Mouse (Mus musculus) kidney, embryonic 15.5 days (tissue): ENCODE results near the gene Cdc34. TPM values are rescaled to one million over a fixed set of nuclear protein-coding genes. Genes with fewer than 3 reads are reported as not detected.

Source experiments
- ATAC-seq: fragments of 200-750 bp; cut with Nextera tagmentation; replicated peaks from 2 replicates; pipeline ENCODE4 v1.8.0; 2017; ENCODE audit warnings: moderate TSS enrichment; ENCODE audit not compliant: low FRiP score
- H3K27ac ChIP-seq: fragments of 300-500 bp; sonication (generic); 2 replicates; pipeline ENCODE4 v1.5.1; 2015; ENCODE audit warnings: mild to moderate bottlenecking, inconsistent platforms
- H3K27me3 ChIP-seq: fragments of 300-500 bp; sonication (generic); 2 replicates; pipeline ENCODE4 v1.6.1; 2015; ENCODE audit warnings: inconsistent platforms
- H3K36me3 ChIP-seq: fragments of 300-500 bp; sonication (generic); 2 replicates; pipeline ENCODE4 v1.6.1; 2015; ENCODE audit warnings: inconsistent platforms
- H3K4me1 ChIP-seq: fragments of 300-500 bp; sonication (generic); 2 replicates; pipeline ENCODE4 v1.6.1; 2015; ENCODE audit warnings: inconsistent platforms
- H3K4me2 ChIP-seq: fragments of 300-500 bp; sonication (generic); 2 replicates; pipeline ENCODE4 v1.6.1; 2015; ENCODE audit warnings: moderate library complexity, mild to moderate bottlenecking, inconsistent platforms
- H3K4me3 ChIP-seq: fragments of 300-500 bp; sonication (generic); replicated peaks from 2 replicates; pipeline ENCODE4 v1.5.1; 2015; ENCODE audit warnings: mild to moderate bottlenecking, inconsistent platforms
- H3K9ac ChIP-seq: fragments of 300-500 bp; sonication (generic); 2 replicates; pipeline ENCODE4 v1.6.1; 2015; ENCODE audit warnings: mild to moderate bottlenecking, inconsistent platforms
- H3K9me3 ChIP-seq: fragments of 300-500 bp; sonication (generic); replicated peaks from 2 replicates; pipeline ENCODE4 v1.6.1; 2016; ENCODE audit warnings: inconsistent platforms
- WGBS: fragments of 180-500 bp; shearing (Covaris S2); methylation state at CpG from one replicate; pipeline ENCODE4 v1.1.7; 2015; ENCODE audit warnings: mixed read lengths; 5-methylcytosine and 5-hydroxymethylcytosine counted together
- polyA plus RNA-seq: library from polyadenylated mRNA; unstranded; fragments of >200 nt; fragmentation: Nextera tagmentation; extraction: Ambion mirVana; gene quantifications from 2 replicates; pipeline ENCODE4 v1.2.1, GENCODE M21; 2015

Gene Cdc34
- polyA plus RNA-seq: 88.4 and 100 TPM in 2 replicates

DNA sequence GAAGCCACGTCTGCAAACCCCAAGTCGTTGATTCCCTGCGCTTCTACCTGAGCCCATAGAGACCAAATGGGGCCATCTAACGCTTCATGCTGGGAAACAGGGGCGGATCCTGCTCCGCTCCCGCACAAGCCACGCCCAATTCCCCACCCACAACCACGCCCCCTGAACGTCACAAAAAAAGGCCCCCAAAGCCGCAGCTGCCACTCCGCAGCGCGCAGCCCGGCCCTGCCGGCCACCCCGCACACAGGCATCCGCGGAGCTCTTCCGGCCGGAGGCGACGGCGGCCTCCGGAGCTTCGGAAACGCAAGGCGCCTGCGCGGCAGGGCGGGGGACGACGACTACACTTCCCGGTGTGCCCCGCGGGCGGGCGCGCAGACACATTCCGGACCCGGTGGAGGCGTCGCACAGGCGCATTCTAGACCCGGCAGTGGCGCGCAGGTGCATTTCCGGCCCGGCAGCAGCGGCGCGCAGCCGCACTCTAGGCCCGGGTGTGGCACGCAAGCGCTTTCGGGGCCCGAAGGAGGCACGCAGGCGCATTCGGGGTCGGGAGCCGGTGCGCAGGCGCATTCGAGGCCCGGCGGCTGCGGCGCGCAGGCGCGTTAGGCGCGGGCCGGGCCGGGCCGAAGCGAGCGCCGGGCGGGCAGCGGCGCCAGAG, at the start of gene Cdc34:
Gene Cdc34, plus strand, starts transcription at position 605 of the 655 bp plus-strand sequence.
- peak within 1 kb of the TSS; percentile 87 for H3K4me3 ChIP-seq
- no peaks in the 10 kb centered on the region for H3K27me3 ChIP-seq
- peak within 1 kb of the TSS; percentile 86 for H3K9ac ChIP-seq
- H3K9me3 ChIP-seq: no peaks in the 10 kb centered on the region
- H3K4me2 ChIP-seq: peak within 1 kb of the TSS; percentile 89
- peak; percentile 93 for ATAC-seq
- H3K36me3 ChIP-seq: peaks cover 29% of the 10 kb centered on the region
- WGBS: under 1% methylated on average over 63 of the region's 84 CpGs
- peak within 1 kb of the TSS; percentile 89 for H3K27ac ChIP-seq
- peaks cover 26% of the 10 kb centered on the region for H3K4me1 ChIP-seq

DNA sequence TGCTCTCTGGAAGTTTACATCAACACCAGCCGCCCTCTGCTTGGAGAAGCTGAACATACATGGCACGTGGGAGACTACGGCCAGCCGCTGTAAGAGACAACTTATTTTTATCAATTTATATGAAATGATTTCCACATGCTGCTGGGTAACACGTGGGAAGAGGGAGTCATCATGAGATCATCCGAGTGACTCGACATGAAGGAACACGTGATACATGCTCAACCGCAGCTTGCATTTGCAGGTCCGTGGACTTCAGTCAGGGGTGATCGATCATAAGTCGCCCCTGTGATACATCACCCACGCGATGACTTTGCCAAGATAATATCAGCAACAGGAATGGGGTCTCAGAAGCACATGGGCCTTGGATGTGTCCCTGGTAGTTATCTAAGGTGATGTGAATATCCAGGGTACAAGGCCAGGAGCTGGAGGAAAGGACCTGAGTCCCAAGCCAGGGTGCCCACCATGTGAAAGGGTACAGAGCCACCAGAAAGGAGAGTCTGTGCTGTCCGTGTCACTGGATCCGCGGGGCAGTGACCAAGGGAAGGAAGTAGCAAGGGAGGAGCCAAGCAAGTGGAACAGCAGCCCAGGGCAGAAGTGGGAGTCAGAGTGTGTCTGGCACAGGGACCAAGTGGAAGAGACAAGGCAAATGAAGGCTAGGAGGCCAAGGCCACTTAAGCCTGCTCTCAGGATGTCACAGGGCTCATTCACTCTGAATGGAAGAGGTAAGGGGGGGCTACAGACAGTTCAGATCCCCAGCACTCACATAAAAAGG, 48.8 kb upstream of the Cdc34 start:
- no peaks in the 10 kb centered on the region for H3K36me3 ChIP-seq
- peaks cover 4% of the 10 kb centered on the region; the same call in 1 of the 2 replicates for H3K27me3 ChIP-seq
- 54% methylated on average over 17 of the region's 17 CpGs for WGBS
- 0 out of 2 replicates have a peak overlapping the region, but pooled peaks have one; percentile 5 for H3K9ac ChIP-seq
- H3K27ac ChIP-seq: peak overlapping the region; percentile 57
- no peaks in the 10 kb centered on the region for H3K9me3 ChIP-seq
- 0 out of 2 replicates have a peak overlapping the region, but pooled peaks have one; percentile 9 for H3K4me2 ChIP-seq
- ATAC-seq: 0 out of 2 replicates have a peak, but pooled peaks have one; percentile 12
- H3K4me1 ChIP-seq: peaks cover 36% of the 10 kb centered on the region
- H3K4me3 ChIP-seq: no peak overlapping the region

DNA sequence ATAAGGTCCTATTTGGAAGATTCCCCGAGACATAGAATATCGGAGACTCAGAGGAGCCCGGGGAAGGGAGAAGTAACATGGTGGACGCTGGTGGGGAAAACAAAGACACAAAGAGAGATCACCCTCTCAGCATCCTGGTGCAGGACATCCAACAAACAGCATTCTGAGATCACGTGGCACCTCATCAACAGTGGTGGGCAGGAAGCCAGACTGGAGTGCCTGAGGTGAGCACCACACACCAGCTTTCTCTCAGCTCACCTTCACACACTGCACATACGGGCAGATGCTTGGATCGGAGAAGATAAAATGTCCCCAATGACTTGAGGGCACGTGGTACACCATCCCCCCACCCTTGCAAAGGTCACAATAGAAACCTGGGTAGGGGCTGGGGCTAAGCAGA, 45.7 kb upstream of the Cdc34 start:
- ATAC-seq: no peak

GRCm38 (mm10) chr10:79637128-79638110, 44.6 kb upstream of the Cdc34 start, which contains the start of gene Shc2:
Shc2 (minus strand) TSS chr10:79637918.
- Histone ChIP-seq H3K27ac (peak within 1 kb of the TSS; percentile 69), H3K4me2 (peak within 1 kb of the TSS; percentile 89), H3K9ac (peak within 1 kb of the TSS; percentile 74), H3K4me3 (peak within 1 kb of the TSS; percentile 77), H3K27me3 (peaks cover 25% of the 10 kb centered on the region), H3K4me1 (peaks cover 50% of the 10 kb centered on the region), H3K9me3 (no peaks in the 10 kb centered on the region), H3K36me3 (no peaks in the 10 kb centered on the region)
- WGBS: under 1% methylated on average over 105 of the region's 116 CpGs
- ATAC-seq: peak; percentile 79

More for the DNA sequence above, 45.7 kb upstream of the Cdc34 start:
- no peak overlapping the region for H3K27ac ChIP-seq
- peaks cover 25% of the 10 kb centered on the region for H3K27me3 ChIP-seq
- H3K9ac ChIP-seq: no peak overlapping the region
- no peaks in the 10 kb centered on the region for H3K36me3 ChIP-seq
- H3K4me1 ChIP-seq: peaks cover 50% of the 10 kb centered on the region
- H3K4me2 ChIP-seq: peak overlapping the region; percentile 89; the same call in 1 of the 2 replicates
- H3K9me3 ChIP-seq: no peaks in the 10 kb centered on the region
- 81% methylated on average over 8 of the region's 8 CpGs for WGBS
- H3K4me3 ChIP-seq: no peak overlapping the region

DNA sequence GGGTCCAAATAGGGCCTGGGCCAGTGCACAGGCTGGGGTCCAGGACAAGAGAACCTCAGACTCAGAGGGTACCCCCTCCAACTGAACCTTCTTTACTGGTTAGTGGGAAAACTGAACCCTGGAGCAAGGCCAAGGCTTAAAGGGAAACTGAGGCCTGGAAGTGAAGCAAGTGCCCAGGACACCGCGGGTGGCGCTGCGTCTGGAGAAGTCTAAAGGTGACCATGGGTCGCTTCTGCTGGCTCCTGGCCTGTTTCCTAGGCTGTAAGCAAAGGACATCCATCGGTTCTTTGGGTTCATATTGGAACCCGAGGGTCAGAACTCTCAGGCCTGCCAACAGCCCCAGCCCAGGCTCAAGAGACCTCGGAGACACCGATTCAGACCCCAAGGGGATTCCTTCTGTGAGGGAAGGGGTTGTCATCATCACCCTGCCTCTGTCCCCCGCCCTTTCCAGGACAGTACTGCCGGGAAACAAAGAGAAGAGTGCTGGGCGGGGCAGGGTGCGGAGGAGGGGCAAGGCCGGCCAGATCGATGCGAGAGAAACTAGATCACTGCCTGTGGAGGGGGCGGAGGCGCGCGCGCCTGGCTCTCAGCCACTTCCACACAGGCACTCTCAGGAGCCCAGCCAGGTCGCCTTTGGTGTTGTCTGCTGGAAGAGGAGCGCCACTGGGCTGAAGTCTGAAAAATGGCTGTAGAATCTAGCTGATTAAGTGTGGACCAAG, 43.4 kb upstream of the Cdc34 start:
- H3K9me3 ChIP-seq: no peaks in the 10 kb centered on the region
- H3K4me2 ChIP-seq: peak overlapping the region; percentile 89
- 7% methylated on average over 23 of the region's 23 CpGs for WGBS
- 0 out of 2 replicates have a peak overlapping the region, but pooled peaks have one; percentile 14 for H3K27ac ChIP-seq
- H3K4me3 ChIP-seq: peak overlapping the region; percentile 77
- H3K36me3 ChIP-seq: no peaks in the 10 kb centered on the region
- ATAC-seq: peak; percentile 50
- H3K4me1 ChIP-seq: peaks cover 40% of the 10 kb centered on the region
- H3K9ac ChIP-seq: 0 out of 2 replicates have a peak overlapping the region, but pooled peaks have one; percentile 26
- H3K27me3 ChIP-seq: peaks cover 25% of the 10 kb centered on the region

- Histone ChIP-seq H3K9ac (no peak within 1 kb of the TSS), H3K4me1 (no peaks in the 10 kb centered on the region), H3K27me3 (no peaks in the 10 kb centered on the region; the same call in 1 of the 2 replicates), H3K4me2 (no peak within 1 kb of the TSS), H3K36me3 (no peaks in the 10 kb centered on the region), H3K4me3 (no peak within 1 kb of the TSS), H3K27ac (no peak within 1 kb of the TSS), H3K9me3 (no peaks in the 10 kb centered on the region)
- WGBS: 51% methylated on average over 8 of the region's 8 CpGs
- ATAC-seq: no peak
Measured at GRCm38 (mm10) chr10:79645711-79646110, 36.3 kb upstream of the Cdc34 start, which contains the start of gene Odf3l2. Odf3l2 (minus strand) TSS chr10:79645738.

DNA sequence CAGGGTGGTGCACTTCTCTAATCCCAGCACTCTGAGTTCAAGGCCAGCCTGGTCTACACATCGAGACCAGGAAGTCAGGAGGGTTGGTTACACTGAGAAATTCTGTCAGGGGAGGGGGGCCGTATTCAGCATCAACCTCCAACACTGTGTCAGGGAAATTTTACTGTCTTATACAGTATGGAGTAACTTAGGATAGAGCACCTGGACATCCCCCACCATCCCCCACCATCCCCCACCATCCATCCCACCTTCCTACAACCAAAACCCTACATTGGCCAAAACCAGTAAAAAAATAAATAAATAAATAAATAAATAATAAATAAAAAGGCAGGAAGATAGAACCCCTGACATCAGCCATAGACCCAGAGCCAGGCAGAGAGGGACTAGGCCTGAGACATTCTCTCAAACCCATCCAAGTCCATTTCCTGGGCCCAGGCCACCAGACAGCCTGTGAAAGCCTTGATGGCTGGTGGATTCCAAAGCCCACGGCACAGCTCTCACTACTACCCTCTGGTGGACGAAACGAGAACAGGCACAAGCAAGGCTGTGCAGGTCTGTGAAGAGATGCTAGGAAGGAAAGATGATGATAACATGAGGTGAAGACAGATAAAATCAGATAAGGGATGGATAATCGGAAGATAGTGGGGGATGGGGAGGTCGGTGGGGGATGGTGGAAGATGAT, 32.8 kb upstream of the Cdc34 start:
- no peak overlapping the region for H3K27ac ChIP-seq

GRCm38 (mm10) chr10:79652789-79653188, 29.2 kb upstream of the Cdc34 start:
- Histone ChIP-seq H3K4me1 (no peaks in the 10 kb centered on the region), H3K27me3 (peaks cover 23% of the 10 kb centered on the region), H3K4me3 (no peak overlapping the region), H3K9ac (no peak overlapping the region), H3K36me3 (no peaks in the 10 kb centered on the region), H3K9me3 (no peaks in the 10 kb centered on the region), H3K4me2 (no peak overlapping the region), H3K27ac (no peak overlapping the region)
- ATAC-seq: no peak
- 83% methylated on average over 7 of the region's 7 CpGs for WGBS

More for the DNA sequence above, 32.8 kb upstream of the Cdc34 start:
- H3K27me3 ChIP-seq: peaks cover 9% of the 10 kb centered on the region
- peak; percentile 27; the same call in 1 of the 2 replicates for ATAC-seq
- H3K36me3 ChIP-seq: no peaks in the 10 kb centered on the region
- H3K4me2 ChIP-seq: no peak overlapping the region
- H3K4me3 ChIP-seq: no peak overlapping the region
- 33% methylated on average over 7 of the region's 7 CpGs for WGBS
- no peak overlapping the region for H3K9ac ChIP-seq
- H3K4me1 ChIP-seq: no peaks in the 10 kb centered on the region
- H3K9me3 ChIP-seq: no peaks in the 10 kb centered on the region

- no peak overlapping the region for H3K4me2 ChIP-seq
- WGBS: 34% methylated on average over 1 of the region's 1 CpGs
- no peaks in the 10 kb centered on the region for H3K9me3 ChIP-seq
- no peaks in the 10 kb centered on the region for H3K4me1 ChIP-seq
- no peaks in the 10 kb centered on the region for H3K36me3 ChIP-seq
- H3K4me3 ChIP-seq: no peak overlapping the region
- H3K9ac ChIP-seq: no peak overlapping the region
- ATAC-seq: no peak
- no peak overlapping the region for H3K27ac ChIP-seq
- H3K27me3 ChIP-seq: peaks cover 23% of the 10 kb centered on the region
Measured at GRCm38 (mm10) chr10:79654946-79655395, 27.0 kb upstream of the Cdc34 start.

DNA sequence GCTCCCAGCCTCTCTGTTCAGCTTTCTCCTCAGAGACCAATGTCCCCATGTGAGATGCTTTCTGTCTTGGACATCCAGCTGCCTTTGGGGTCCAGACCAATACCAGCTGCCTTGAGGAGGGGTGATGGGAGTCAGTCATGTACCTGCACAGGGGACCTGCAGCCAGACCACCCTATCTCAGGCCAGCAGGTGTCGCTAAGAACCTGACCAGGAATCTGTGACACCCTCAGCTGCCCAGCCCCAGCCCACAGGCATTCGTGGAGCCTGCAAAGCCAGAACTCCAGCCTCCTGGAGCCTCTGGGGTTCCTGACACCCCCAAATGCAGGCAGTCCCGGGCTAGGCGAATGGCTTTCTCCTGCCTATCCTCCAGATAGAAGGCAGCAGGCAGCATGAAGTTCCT, 23.2 kb upstream of the Cdc34 start:
- no peak overlapping the region for H3K4me3 ChIP-seq
- peaks cover 9% of the 10 kb centered on the region for H3K4me1 ChIP-seq
- H3K27ac ChIP-seq: no peak overlapping the region
- H3K36me3 ChIP-seq: no peaks in the 10 kb centered on the region
- no peak overlapping the region for H3K4me2 ChIP-seq
- no peak overlapping the region for H3K9ac ChIP-seq
- H3K27me3 ChIP-seq: peaks cover 17% of the 10 kb centered on the region
- 0 out of 2 replicates have a peak, but pooled peaks have one; percentile 40 for ATAC-seq
- no peaks in the 10 kb centered on the region for H3K9me3 ChIP-seq
- 13% methylated on average over 4 of the region's 4 CpGs for WGBS
